Mouse (Mus musculus): ENCODE measurements at regions not wholly inside any gene's neighbourhood (a gene's known extent, or its start where the extent isn't known, plus 50 kb on each side); places are given as distances from the start of the nearest gene placed in this dataset.

DNA sequence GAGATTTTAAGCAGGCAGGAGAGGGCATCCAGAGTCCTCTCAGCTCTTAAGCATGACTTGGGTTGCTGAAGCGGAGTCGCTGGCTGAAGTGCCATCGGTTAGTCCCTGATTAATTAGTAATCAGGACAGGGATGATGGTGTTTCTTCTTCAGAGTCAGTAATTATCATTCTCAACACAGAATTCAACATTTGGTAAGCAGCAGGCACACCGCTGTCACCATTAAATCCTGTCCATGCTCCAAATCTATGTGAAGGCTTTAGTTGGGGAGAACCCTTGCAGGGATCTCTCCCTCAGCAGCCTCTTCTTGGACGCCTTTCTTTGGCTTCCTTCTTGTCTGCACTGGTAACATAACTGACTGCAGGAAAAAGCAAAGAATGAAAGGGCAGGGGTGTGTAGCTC, 142.7 kb downstream of the 1190002N15Rik start:
- DNase-seq: no peak
- Histone ChIP-seq H3K4me1 (ENCODE audit: control insufficient read depth, insufficient read depth, low read length) (no peaks in the 10 kb centered on the region), H3K4me3 (replicated peaks; ENCODE audit: extremely low read depth, low read depth, low read length) (no peak overlapping the region)
- WGBS: 79% methylated on average over 5 of the region's 5 CpGs
- TF ChIP-seq CTCF (IDR thresholded peaks at IDR 0.05; ENCODE audit: insufficient read depth, low read length) (no peak), POLR2A (IDR thresholded peaks at IDR 0.05; ENCODE audit: borderline replicate concordance, extremely low read depth, low read depth, low read length) (no peak)

DNA sequence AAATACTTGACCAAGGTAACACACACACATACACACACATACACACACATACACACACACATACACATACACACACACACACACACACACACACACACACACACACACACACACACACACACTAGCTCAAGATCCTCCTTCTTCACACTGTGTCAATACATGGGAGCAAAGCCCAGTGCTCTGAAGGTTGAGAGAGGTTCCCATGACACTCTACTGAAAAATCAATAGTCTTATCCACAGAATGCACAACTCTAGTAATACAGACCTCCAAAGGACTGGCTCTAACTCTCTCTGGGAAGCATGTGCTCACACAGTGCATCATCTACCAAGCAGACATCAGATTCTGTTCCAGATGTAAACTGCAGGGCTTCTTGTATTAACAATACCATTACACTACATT, 151.7 kb downstream of the 1190002N15Rik start:
- DNase-seq: no peak
- H3K4me3 ChIP-seq (replicated peaks; ENCODE audit: extremely low read depth, low read depth, low read length): no peak overlapping the region
- TF ChIP-seq CTCF (IDR thresholded peaks at IDR 0.05; ENCODE audit: insufficient read depth, low read length): no peak
- no peak for TF ChIP-seq POLR2A (IDR thresholded peaks at IDR 0.05; ENCODE audit: borderline replicate concordance, extremely low read depth, low read depth, low read length)
- no peaks in the 10 kb centered on the region for H3K4me1 ChIP-seq (ENCODE audit: control insufficient read depth, insufficient read depth, low read length)

DNA sequence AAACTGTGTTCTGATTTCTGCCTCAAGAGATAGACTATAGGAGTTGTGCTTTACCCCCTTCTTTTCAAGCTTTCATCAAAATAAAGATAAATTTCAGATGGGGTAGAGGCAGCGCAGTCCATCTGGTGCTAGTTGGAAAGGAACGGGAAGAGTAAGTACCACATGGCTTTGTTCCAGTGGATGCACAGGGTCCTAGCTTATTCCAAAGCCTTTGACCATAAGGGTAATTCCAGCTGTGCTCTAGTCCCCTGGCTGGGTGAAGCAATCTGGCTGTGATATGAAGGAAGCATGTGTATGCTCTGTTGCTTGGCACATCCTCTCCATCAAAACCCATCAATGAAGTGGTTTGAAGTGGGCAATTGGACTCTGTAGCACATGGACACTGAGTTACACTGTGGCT, 155.6 kb downstream of the 1190002N15Rik start:
- 77% methylated on average over 2 of the region's 2 CpGs for WGBS
- H3K4me3 ChIP-seq (replicated peaks; ENCODE audit: extremely low read depth, low read depth, low read length): no peak overlapping the region
- no peak for DNase-seq
- H3K4me1 ChIP-seq (ENCODE audit: control insufficient read depth, insufficient read depth, low read length): no peaks in the 10 kb centered on the region
- TF ChIP-seq POLR2A (IDR thresholded peaks at IDR 0.05; ENCODE audit: borderline replicate concordance, extremely low read depth, low read depth, low read length): no peak
- no peak for TF ChIP-seq CTCF (IDR thresholded peaks at IDR 0.05; ENCODE audit: insufficient read depth, low read length)

DNA sequence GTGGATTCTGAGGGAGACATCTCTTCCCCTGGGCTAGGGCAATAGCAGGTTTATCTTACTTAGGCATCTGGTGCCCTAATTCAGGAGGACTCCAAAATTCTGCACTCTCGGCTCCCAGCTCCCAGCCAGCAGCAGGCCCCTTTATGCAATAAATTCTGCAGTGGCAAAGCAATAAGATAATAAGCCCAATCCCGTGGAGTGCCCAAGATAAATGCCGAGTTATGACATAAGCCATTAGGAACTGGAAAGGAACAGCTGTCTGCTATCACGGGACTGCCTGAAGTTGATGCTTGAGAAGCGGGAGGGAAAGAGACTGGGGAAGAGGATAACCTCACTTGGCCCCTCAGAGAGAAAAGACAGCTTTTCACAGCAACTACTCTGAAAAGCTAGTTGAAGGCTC, 159.0 kb downstream of the 1190002N15Rik start:
- WGBS: 41% methylated on average over 5 of the region's 5 CpGs
- no peak for DNase-seq

DNA sequence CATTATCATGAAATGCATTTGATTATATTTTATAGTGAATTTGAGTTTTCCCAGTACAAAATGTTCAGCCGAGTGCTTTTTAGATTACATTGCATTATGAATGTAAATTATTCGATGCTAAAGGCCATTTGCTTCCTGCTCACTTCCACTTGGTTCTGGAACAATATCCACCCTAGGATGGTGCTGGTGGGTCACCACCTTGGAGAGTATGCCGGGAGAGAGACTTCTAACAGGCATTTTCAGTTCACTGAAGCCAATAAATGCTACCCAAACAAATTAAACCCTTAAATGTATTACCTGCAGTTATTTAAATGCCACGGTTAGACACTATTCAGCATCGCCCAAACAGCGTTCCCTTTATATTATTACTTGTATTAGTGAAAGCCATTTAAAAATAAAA, 159.6 kb downstream of the 1190002N15Rik start:
- no peak for DNase-seq
- 85% methylated on average over 6 of the region's 6 CpGs for WGBS
- TF ChIP-seq CTCF (IDR thresholded peaks at IDR 0.05; ENCODE audit: insufficient read depth, low read length): no peak
- TF ChIP-seq POLR2A (IDR thresholded peaks at IDR 0.05; ENCODE audit: borderline replicate concordance, extremely low read depth, low read depth, low read length): no peak
- H3K4me1 ChIP-seq (ENCODE audit: control insufficient read depth, insufficient read depth, low read length): no peaks in the 10 kb centered on the region
- no peak overlapping the region for H3K4me3 ChIP-seq (replicated peaks; ENCODE audit: extremely low read depth, low read depth, low read length)

More for the DNA sequence above, 159.0 kb downstream of the 1190002N15Rik start:
- H3K4me1 ChIP-seq (ENCODE audit: control insufficient read depth, insufficient read depth, low read length): no peaks in the 10 kb centered on the region
- TF ChIP-seq POLR2A (IDR thresholded peaks at IDR 0.05; ENCODE audit: borderline replicate concordance, extremely low read depth, low read depth, low read length): no peak
- no peak for TF ChIP-seq CTCF (IDR thresholded peaks at IDR 0.05; ENCODE audit: insufficient read depth, low read length)
- H3K4me3 ChIP-seq (replicated peaks; ENCODE audit: extremely low read depth, low read depth, low read length): no peak overlapping the region

DNA sequence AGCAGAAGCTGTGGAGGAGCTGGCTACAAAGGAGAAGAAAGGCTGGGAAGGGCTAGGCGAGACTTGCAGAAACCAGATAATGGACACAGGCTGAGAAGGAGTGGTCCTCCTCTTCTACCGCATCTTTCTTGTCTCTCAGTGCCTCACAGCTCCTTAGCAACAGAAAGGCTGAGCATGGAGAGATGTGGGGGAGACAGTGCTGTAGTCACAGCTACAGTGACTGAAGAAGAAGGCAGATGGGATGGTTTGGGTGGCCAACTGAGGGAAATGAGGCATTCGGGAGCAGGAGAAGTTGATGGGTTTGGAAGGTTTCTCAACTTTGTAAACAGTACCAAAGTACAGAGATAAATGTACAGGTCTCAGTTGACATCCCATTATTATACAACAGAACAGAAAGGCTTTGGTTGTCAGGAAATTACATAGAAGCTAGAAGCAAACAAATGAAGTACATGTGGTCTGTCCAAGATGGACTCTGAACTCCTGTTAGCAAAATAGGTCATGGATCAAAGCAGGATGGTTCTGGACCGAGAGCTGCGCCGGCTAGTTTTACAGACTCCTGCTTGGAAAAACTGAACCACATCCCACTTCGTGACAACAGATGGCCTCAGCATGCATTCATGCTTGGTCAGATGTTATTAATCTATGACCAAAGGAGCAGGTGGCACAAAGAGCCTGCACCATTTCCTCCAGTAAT, 160.4 kb downstream of the 1190002N15Rik start:
- 72% methylated on average over 7 of the region's 7 CpGs for WGBS
- no peak for DNase-seq
- Histone ChIP-seq H3K4me3 (replicated peaks; ENCODE audit: extremely low read depth, low read depth, low read length) (no peak overlapping the region), H3K4me1 (ENCODE audit: control insufficient read depth, insufficient read depth, low read length) (no peaks in the 10 kb centered on the region)
- TF ChIP-seq POLR2A (IDR thresholded peaks at IDR 0.05; ENCODE audit: borderline replicate concordance, extremely low read depth, low read depth, low read length): no peak
- TF ChIP-seq CTCF (IDR thresholded peaks at IDR 0.05; ENCODE audit: insufficient read depth, low read length): no peak

DNA sequence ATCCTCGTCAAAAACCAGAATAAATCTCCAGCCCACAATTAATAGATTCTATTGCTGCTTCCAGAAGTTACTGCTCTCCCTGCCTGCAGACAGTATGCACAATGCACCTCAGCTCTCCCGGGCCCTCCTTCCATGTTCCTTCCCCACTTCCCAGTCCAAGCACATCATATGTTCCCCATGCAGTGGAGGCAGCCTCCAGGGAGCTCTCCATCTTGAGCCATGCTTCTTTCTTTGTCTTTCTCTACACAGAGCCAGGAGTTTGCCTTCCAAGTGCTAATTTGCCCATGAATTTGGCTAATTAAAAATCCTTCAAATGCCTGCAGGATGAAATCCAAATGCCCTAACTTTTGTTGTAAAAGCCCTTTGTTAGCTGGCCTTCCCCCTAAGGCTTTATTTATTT, 166.9 kb downstream of the 1190002N15Rik start:
- Histone ChIP-seq H3K4me3 (replicated peaks; ENCODE audit: extremely low read depth, low read depth, low read length) (no peak overlapping the region), H3K4me1 (ENCODE audit: control insufficient read depth, insufficient read depth, low read length) (no peaks in the 10 kb centered on the region)
- TF ChIP-seq POLR2A (IDR thresholded peaks at IDR 0.05; ENCODE audit: borderline replicate concordance, extremely low read depth, low read depth, low read length) (no peak), CTCF (IDR thresholded peaks at IDR 0.05; ENCODE audit: insufficient read depth, low read length) (no peak)
- DNase-seq: no peak
- WGBS: 82% methylated on average over 2 of the region's 2 CpGs

DNA sequence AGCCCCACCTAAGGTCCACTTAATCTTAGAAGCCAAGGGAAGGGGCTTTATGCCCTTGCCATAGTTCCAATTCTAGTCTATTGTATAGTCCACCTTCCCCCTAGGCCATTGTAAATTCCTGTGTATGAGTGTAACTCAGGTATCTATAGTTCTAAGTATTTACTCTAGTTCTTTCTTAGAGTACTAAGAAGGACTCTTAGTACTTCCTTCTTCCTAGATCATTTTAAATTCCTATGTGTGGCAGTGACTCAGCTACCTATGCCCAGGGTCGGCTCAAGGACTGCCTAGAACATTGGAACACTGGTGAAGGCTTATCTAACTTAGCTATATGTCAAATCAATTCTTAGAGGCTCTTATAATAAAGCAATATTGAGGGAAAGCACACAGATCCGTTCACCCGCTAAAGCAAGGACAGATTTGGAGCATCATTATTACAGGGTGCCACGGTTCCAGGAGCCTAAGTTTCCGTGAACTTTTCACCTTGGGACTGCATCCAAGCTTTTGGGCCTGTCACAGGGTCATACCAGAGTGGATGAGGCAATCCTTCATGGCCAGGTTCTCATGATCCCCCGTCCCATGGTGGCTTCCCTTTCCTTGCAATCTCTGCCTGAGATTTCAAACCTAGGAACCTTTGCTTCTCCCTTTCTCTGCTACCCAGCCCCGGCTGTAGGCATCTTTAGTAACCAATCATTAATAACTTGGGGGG, 169.5 kb downstream of the 1190002N15Rik start:
- TF ChIP-seq CTCF (IDR thresholded peaks at IDR 0.05; ENCODE audit: insufficient read depth, low read length) (no peak), POLR2A (IDR thresholded peaks at IDR 0.05; ENCODE audit: borderline replicate concordance, extremely low read depth, low read depth, low read length) (no peak)
- WGBS: 55% methylated on average over 7 of the region's 7 CpGs

DNA sequence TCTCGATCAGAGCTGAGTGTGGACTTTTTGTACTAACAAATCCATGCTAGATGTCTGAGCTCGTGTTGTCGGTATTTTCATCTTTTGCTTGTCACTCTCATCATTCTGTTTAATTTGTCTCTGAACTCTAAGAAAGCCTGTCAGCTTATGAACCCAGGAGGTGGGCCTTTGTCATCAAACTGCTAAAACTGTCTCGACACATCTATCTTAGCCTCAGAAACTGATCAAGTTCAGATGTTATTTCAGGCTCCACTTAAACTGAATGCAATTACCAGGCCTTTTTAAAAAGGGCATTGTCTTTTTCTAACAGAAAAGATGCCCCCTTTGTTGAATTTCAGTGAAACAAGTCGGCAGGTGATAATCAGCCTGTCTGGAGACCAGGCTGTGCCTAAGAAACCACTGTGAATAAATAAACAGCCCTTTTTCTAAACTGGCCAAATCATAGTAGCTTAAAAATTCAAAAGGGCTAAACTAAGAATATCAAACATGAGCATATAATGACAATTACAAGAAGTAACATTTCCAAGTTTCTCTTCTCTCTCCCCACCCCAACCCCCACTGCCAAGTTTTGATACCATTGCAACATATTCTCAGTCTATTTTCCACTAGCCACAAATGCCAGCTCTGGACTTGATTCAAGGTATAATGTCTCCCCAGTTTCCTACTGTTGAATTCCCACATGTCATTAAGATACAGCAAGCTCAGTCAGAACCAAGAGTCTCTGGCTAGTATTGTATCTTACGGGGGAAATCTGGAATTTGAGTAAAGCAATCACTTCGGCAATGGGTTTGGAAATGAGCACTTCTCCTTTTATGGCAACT, 175.8 kb downstream of the 1190002N15Rik start:
- TF ChIP-seq CTCF (IDR thresholded peaks at IDR 0.05; ENCODE audit: insufficient read depth, low read length) (no peak), POLR2A (IDR thresholded peaks at IDR 0.05; ENCODE audit: borderline replicate concordance, extremely low read depth, low read depth, low read length) (no peak)
- no peak for DNase-seq
- 51% methylated on average over 7 of the region's 7 CpGs for WGBS
- Histone ChIP-seq H3K4me3 (replicated peaks; ENCODE audit: extremely low read depth, low read depth, low read length) (no peak overlapping the region), H3K4me1 (ENCODE audit: control insufficient read depth, insufficient read depth, low read length) (no peaks in the 10 kb centered on the region; the same call in 1 of the 2 replicates)

More for the DNA sequence above, 169.5 kb downstream of the 1190002N15Rik start:
- no peak for DNase-seq
- no peak overlapping the region for H3K4me3 ChIP-seq (replicated peaks; ENCODE audit: extremely low read depth, low read depth, low read length)
- H3K4me1 ChIP-seq (ENCODE audit: control insufficient read depth, insufficient read depth, low read length): no peaks in the 10 kb centered on the region
